In the genomic region with DNA sequence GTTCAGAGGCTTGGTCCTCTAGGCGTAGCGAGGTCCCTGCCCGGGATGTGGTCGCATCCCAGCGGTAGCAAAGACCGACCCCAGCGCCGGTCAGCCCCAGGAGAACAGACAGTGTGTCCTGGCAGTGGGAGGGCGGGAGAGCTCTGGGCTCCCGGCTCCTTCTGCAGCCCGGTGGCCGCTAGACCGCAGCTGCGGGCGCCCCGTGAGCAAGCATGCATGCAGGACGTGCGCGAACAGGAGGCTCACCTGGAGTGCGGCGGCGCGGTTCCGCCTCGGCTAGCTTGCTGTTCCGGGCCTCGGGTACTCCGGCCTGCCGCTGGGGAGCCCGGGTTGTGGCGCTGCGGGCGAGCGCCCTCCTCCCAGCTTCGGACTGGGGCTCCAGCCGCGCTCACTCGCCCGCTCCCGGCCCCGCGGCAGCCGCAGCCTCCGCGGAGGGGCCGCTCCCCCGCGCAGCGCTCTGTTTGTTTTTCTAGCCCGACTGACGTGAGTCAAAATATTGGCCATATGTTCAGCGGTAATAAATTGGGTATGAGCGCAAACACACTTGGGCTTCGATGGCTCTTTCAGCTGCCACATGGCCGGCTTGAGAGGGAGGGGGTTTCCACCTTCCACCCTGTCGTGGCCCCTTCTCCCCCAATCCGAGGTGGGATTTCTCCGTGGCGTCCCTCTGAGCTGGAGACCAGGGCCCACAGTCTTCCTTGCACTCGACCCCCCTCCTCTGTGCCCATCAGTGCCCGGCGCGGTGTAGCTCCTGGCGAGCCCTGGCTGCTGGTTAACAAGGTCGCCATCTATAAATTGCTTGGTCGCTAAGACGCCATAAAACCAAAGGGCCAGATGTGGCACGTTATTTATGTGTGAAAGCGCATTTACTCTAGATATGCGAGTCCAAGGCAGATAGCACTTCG, we compare ENCODE assay signal across 9 mouse cellular contexts. TPM values are rescaled to one million over a fixed set of nuclear protein-coding genes. Genes with fewer than 3 reads are reported as not detected.
DNase-seq lines count a peak whose midpoint lies in the region; ATAC-seq lines count a peak whose summit lies in the region.
"Had no signal": no experiment of that assay in that cellular context is flagged by ENCODE, and none has a peak within 500 bp of the region (broad histone marks: within the 10 kb centered on the region; RNA-seq: fewer than 3 reads in every experiment).

No protein-coding gene starts in this region.

- DNase-seq in lung, postnatal 25 days (ENCODE audit: low spot score) = no peak
- DNase-seq in forebrain, embryonic 11.5 days (ENCODE audit: low spot score) = peak; percentile 67
- DNase-seq in thymus, adult 18-20 months = no peak
- DNase-seq in spleen, adult 12 weeks (ENCODE audit: low spot score) = no peak
- DNase-seq in ovary, postnatal 10 days (ENCODE audit: low spot score) = no peak

- peak overlapping the region; percentile 61 for H3K4me2 ChIP-seq in lung, embryonic 15.5 days
- H3K4me2 ChIP-seq in forebrain, embryonic 11.5 days (ENCODE audit: low read depth, low read length, severe bottlenecking) = peak overlapping the region; percentile 53
- peak overlapping the region; percentile 80 for H3K4me2 ChIP-seq in limb, embryonic 13.5 days (replicated peaks)
- H3K4me2 ChIP-seq in stomach, embryonic 15.5 days = peak overlapping the region; percentile 64

- H3K27me3 ChIP-seq in lung, embryonic 15.5 days = peaks cover 90% of the 10 kb centered on the region
- H3K27me3 ChIP-seq in forebrain, embryonic 11.5 days (ENCODE audit: control insufficient read depth, insufficient read depth, low read length) = peaks cover 83% of the 10 kb centered on the region
- peaks cover 93% of the 10 kb centered on the region for H3K27me3 ChIP-seq in limb, embryonic 13.5 days
- peaks cover 69% of the 10 kb centered on the region for H3K27me3 ChIP-seq in stomach, embryonic 15.5 days (replicated peaks)

- under 1% methylated on average over 64 of the region's 71 CpGs for WGBS in lung, embryonic 15.5 days
- WGBS in forebrain, embryonic 11.5 days = under 1% methylated on average over 69 of the region's 71 CpGs
- under 1% methylated on average over 71 of the region's 71 CpGs for WGBS in limb, embryonic 13.5 days
- under 1% methylated on average over 70 of the region's 71 CpGs for WGBS in stomach, embryonic 15.5 days

- H3K4me1 ChIP-seq in lung, embryonic 15.5 days = peaks cover 29% of the 10 kb centered on the region
- H3K4me1 ChIP-seq in forebrain, embryonic 11.5 days (replicated peaks; ENCODE audit: control insufficient read depth, insufficient read depth, low read length) = peaks cover 18% of the 10 kb centered on the region
- peaks cover 25% of the 10 kb centered on the region for H3K4me1 ChIP-seq in limb, embryonic 13.5 days
- H3K4me1 ChIP-seq in stomach, embryonic 15.5 days = peaks cover 22% of the 10 kb centered on the region

- H3K9me3 ChIP-seq in lung, embryonic 15.5 days = no peaks in the 10 kb centered on the region
- no peaks in the 10 kb centered on the region for H3K9me3 ChIP-seq in forebrain, embryonic 11.5 days (ENCODE audit: control insufficient read depth, low read length)
- H3K9me3 ChIP-seq in limb, embryonic 13.5 days = no peaks in the 10 kb centered on the region
- H3K9me3 ChIP-seq in stomach, embryonic 15.5 days = no peaks in the 10 kb centered on the region

- no peak overlapping the region for H3K9ac ChIP-seq in lung, embryonic 15.5 days
- no peak overlapping the region for H3K9ac ChIP-seq in forebrain, embryonic 11.5 days (ENCODE audit: low read length)
- no peak overlapping the region for H3K9ac ChIP-seq in limb, embryonic 13.5 days
- H3K9ac ChIP-seq in stomach, embryonic 15.5 days = no peak overlapping the region

- H3K36me3 ChIP-seq in lung, embryonic 15.5 days = no peaks in the 10 kb centered on the region
- H3K36me3 ChIP-seq in forebrain, embryonic 11.5 days (ENCODE audit: control insufficient read depth, insufficient read depth, low read length) = no peaks in the 10 kb centered on the region
- H3K36me3 ChIP-seq in limb, embryonic 13.5 days = no peaks in the 10 kb centered on the region
- no peaks in the 10 kb centered on the region for H3K36me3 ChIP-seq in stomach, embryonic 15.5 days

- H3K4me3 ChIP-seq in lung, embryonic 15.5 days = peak overlapping the region; percentile 31
- peak overlapping the region; percentile 32 for H3K4me3 ChIP-seq in forebrain, embryonic 11.5 days (ENCODE audit: low read depth, low read length)
- H3K4me3 ChIP-seq in limb, embryonic 13.5 days = peak overlapping the region; percentile 46
- peak overlapping the region; percentile 39 for H3K4me3 ChIP-seq in stomach, embryonic 15.5 days (replicated peaks)

- no peak for ATAC-seq in lung, embryonic 15.5 days (ENCODE audit: borderline replicate concordance, extremely low read depth, low FRiP score, low TSS enrichment)
- peak; percentile 32 for ATAC-seq in forebrain, embryonic 11.5 days (replicated peaks; ENCODE audit: low FRiP score)
- ATAC-seq in limb, embryonic 13.5 days (ENCODE audit: low FRiP score, low read depth) = peak; percentile 45
- peak; percentile 36; the same call in 1 of the 2 replicates for ATAC-seq in stomach, embryonic 15.5 days (ENCODE audit: insufficient read depth, low FRiP score, low read depth)

- H3K27ac ChIP-seq in lung, embryonic 15.5 days = no peak overlapping the region
- H3K27ac ChIP-seq in forebrain, embryonic 11.5 days (ENCODE audit: low read depth, low read length) = no peak overlapping the region
- H3K27ac ChIP-seq in limb, embryonic 13.5 days = no peak overlapping the region
- peak overlapping the region; percentile 16; the same call in 1 of the 2 replicates for H3K27ac ChIP-seq in stomach, embryonic 15.5 days

RNA-seq across cellular contexts. Expression of a gene that starts 0.9 kb away (rescaled TPM):
- not detected in 2 replicates for polyA plus RNA-seq in lung, embryonic 15.5 days (2015; fragmentation: Nextera tagmentation; extraction: Ambion mirVana)
- polyA plus RNA-seq in forebrain, embryonic 11.5 days (2014; fragmentation: Nextera tagmentation; extraction: Ambion mirVana) = 7.1 and 7.6 TPM in 2 replicates
- polyA plus RNA-seq in limb, embryonic 13.5 days (2015; fragmentation: Nextera tagmentation; extraction: Ambion mirVana) = not detected in 2 replicates
- 3.5 and 6.0 TPM in 2 replicates for polyA plus RNA-seq in stomach, embryonic 15.5 days (2015; fragmentation: Nextera tagmentation; extraction: Ambion mirVana)
- polyA plus RNA-seq: liver, embryonic 16.5 days had no signal
